Mouse (Mus musculus) liver, embryonic 15.5 days (tissue): ENCODE measurements around the gene Phrf1. TPM values are rescaled to one million over a fixed set of nuclear protein-coding genes. Genes with fewer than 3 reads are reported as not detected.

ENCODE experiments used
- ATAC-seq: fragments of 200-750 bp; cut with Nextera tagmentation; 2 replicates; pipeline ENCODE4 v1.8.0; 2017; ENCODE audit warnings: moderate number of reproducible peaks, mild to moderate bottlenecking, moderate library complexity; ENCODE audit not compliant: insufficient read depth
- H3K27ac ChIP-seq: fragments of 300-500 bp; sonication (generic); replicated peaks from 2 replicates; pipeline ENCODE4 v1.5.1; 2015; ENCODE audit warnings: mild to moderate bottlenecking, inconsistent platforms
- H3K27me3 ChIP-seq: fragments of 300-500 bp; sonication (generic); 2 replicates; pipeline ENCODE4 v1.6.1; 2015; ENCODE audit warnings: mild to moderate bottlenecking, inconsistent platforms
- H3K36me3 ChIP-seq: fragments of 300-500 bp; sonication (generic); replicated peaks from 2 replicates; pipeline ENCODE4 v1.6.1; 2015; ENCODE audit warnings: moderate library complexity, mild to moderate bottlenecking, inconsistent platforms
- H3K4me1 ChIP-seq: fragments of 300-500 bp; sonication (generic); replicated peaks from 2 replicates; pipeline ENCODE4 v1.6.1; 2015; ENCODE audit warnings: inconsistent platforms
- H3K4me2 ChIP-seq: fragments of 300-500 bp; sonication (generic); 2 replicates; pipeline ENCODE4 v1.6.1; 2015; ENCODE audit warnings: moderate library complexity, mild to moderate bottlenecking, inconsistent platforms
- H3K4me3 ChIP-seq: fragments of 300-500 bp; sonication (generic); replicated peaks from 2 replicates; pipeline ENCODE4 v1.5.1; 2015; ENCODE audit warnings: mild to moderate bottlenecking, inconsistent platforms
- H3K9ac ChIP-seq: fragments of 300-500 bp; sonication (generic); 2 replicates; pipeline ENCODE4 v1.6.1; 2015; ENCODE audit warnings: moderate library complexity, mild to moderate bottlenecking, inconsistent platforms
- H3K9me3 ChIP-seq: fragments of 300-500 bp; sonication (generic); replicated peaks from 2 replicates; pipeline ENCODE4 v1.6.1; 2016; ENCODE audit warnings: inconsistent platforms
- WGBS: fragments of 180-500 bp; shearing (Covaris S2); methylation state at CpG from one replicate; pipeline ENCODE4 v1.1.7; 2015; ENCODE audit warnings: mixed read lengths; ENCODE audit not compliant: insufficient replicate concordance; 5-methylcytosine and 5-hydroxymethylcytosine counted together
- polyA plus RNA-seq: library from polyadenylated mRNA; unstranded; fragments of >200 nt; fragmentation: Nextera tagmentation; extraction: Ambion mirVana; gene quantifications from 2 replicates; pipeline ENCODE4 v1.2.1, GENCODE M21; 2015

The Phrf1 gene
- 26.7 and 32.6 TPM in 2 replicates for polyA plus RNA-seq

DNA sequence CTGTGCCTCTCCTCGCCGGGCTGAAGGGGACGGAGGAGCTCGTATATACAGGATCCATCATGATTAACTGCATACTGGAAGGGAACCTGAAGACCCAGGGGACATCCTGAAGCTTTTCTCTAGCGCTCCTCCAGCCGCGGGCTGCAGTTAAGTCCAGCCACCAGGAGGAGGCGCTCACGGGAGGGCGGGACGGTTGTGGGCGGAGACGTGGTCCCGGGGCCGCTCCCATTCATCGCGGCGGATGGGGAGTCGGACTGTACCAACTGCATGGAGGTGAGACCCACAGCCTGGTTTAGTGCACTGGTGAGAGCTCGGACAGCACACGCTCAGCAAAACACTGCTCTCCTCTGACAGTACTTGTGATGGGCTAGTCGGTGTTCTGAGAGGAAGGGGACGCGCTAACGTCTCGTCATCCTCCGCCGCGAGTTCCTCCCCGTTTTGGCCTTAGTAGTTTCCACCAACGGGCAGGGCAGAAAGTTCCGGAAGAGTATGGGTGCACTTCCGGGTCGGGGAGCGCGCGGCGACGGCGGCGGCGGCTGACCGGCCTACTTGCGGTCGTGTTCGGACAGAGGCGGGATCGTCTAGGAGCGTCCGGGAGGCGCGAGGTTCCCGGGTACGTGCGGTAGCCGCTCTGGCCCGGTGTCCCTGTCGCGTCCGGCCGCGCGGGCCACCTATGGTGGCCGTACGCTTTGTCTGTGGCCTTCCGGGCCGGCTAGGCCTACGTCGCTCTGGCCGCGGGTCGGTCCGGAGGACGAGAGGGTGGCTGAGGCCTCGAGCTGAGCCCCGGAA, at the start of gene Phrf1:
TSS of gene Phrf1 (plus strand) at position 506 of the 789 bp plus-strand sequence.
- under 1% methylated on average over 76 of the region's 76 CpGs for WGBS

DNA sequence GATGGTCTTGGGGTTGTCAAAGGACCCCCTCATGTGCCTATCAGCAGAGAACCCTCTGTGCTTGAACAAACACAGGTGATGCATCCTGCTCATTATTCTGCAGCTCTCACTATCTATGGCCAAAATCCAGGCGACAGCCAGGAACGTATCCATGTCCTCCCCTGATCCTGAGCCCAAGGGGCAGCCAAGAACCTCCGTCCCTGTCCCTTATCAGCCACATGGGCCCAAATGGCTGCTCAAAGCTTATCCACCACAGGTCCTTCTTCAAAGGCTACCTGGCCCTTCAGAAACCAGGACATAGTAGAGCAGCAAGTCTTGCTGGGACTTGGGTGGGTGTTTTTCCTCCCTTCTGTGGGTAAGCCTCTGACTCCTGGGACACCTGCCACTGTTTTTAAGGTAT, 40.4 kb upstream of the Phrf1 start:
- H3K4me1 ChIP-seq, result peaks cover 21% of the 10 kb centered on the region
- no peak overlapping the region for H3K9ac ChIP-seq
- H3K9me3 ChIP-seq, result no peaks in the 10 kb centered on the region
- no peak overlapping the region for H3K4me3 ChIP-seq
- no peak overlapping the region for H3K4me2 ChIP-seq
- WGBS, result 65% methylated on average over 3 of the region's 3 CpGs
- no peak for ATAC-seq
- peaks cover 40% of the 10 kb centered on the region for H3K36me3 ChIP-seq
- no peak overlapping the region for H3K27ac ChIP-seq
- H3K27me3 ChIP-seq, result no peaks in the 10 kb centered on the region

More for the DNA sequence above, at the start of gene Phrf1:
- H3K27me3 ChIP-seq, result no peaks in the 10 kb centered on the region
- peak within 1 kb of the TSS; percentile 71 for H3K4me3 ChIP-seq
- peak; percentile 90 for ATAC-seq
- H3K9ac ChIP-seq, result peak within 1 kb of the TSS; percentile 85
- peak within 1 kb of the TSS; percentile 72 for H3K4me2 ChIP-seq
- H3K9me3 ChIP-seq, result no peaks in the 10 kb centered on the region
- H3K4me1 ChIP-seq, result peaks cover 26% of the 10 kb centered on the region
- H3K27ac ChIP-seq, result peak within 1 kb of the TSS; percentile 91
- peaks cover 31% of the 10 kb centered on the region for H3K36me3 ChIP-seq

DNA sequence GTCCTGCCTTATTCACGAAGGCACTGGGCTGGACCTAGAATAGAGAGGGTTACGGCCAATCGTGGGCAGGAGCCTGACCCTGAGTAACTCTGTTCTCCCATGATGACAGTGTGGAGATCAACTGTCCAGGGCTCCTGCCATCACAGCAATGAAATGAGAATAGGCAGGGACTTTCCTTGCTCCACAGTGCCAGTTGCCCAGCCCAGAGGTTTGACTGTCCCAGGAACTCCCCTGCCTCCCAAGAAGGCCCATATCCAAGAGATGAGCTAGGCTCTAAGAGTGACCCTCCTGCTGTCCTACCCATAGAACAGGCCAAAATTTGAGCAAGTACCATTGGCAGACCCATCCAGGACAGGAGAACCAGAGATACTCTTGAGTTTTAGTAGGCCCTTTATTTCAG, 39.9 kb upstream of the Phrf1 start:
- Histone ChIP-seq H3K4me1 (peaks cover 23% of the 10 kb centered on the region), H3K27ac (no peak overlapping the region), H3K9me3 (no peaks in the 10 kb centered on the region), H3K4me2 (no peak overlapping the region), H3K9ac (no peak overlapping the region), H3K27me3 (no peaks in the 10 kb centered on the region), H3K36me3 (peaks cover 40% of the 10 kb centered on the region), H3K4me3 (no peak overlapping the region)
- ATAC-seq, result no peak
- 76% methylated on average over 3 of the region's 3 CpGs for WGBS

DNA sequence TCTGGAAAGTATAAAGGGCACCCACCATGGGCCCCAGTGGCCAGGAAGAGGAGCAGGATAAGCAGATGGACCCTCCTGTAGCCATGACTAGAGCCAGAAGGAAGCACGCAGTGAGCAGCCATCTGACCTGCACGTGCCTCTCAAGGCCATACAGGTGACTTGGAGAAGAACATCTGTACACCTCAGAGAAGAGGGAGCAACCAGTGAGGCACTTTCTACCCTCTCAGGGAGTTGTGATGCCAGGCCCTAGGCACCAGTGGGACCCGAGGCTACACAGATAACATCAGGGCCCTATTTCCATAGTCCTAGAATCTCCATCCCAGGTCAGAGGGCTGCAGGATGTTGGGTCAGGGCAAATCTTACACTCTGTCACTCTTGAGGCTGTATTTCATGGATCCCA, 38.4 kb upstream of the Phrf1 start:
- Histone ChIP-seq H3K27ac (no peak overlapping the region), H3K36me3 (peaks cover 40% of the 10 kb centered on the region), H3K9ac (no peak overlapping the region), H3K4me3 (no peak overlapping the region), H3K4me1 (peaks cover 36% of the 10 kb centered on the region), H3K4me2 (no peak overlapping the region), H3K27me3 (no peaks in the 10 kb centered on the region), H3K9me3 (no peaks in the 10 kb centered on the region)
- WGBS, result 76% methylated on average over 3 of the region's 3 CpGs
- ATAC-seq, result no peak

DNA sequence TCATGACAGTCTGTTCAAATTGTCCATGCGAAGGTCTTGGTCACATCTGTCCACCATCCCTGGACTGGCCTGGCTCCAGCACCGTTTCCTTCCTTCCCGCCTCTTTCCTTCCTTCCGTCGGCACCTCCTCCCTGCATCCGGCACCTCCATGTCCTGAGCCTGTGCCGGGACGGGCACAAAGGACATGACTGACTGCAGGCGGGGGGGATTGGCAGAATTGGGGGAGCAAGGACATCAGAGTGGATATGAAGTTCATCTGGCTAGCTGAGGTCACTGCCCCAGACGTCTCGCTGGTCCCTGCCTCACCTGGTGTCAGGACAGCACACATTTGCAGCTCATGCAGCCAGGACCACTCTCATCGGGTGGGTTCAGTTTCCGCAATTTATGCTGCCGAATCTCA, 37.5 kb upstream of the Phrf1 start:
- H3K36me3 ChIP-seq, result peaks cover 40% of the 10 kb centered on the region
- H3K27ac ChIP-seq, result no peak overlapping the region
- H3K27me3 ChIP-seq, result no peaks in the 10 kb centered on the region
- 90% methylated on average over 14 of the region's 14 CpGs for WGBS
- no peak overlapping the region for H3K9ac ChIP-seq
- peaks cover 44% of the 10 kb centered on the region for H3K4me1 ChIP-seq
- no peaks in the 10 kb centered on the region for H3K9me3 ChIP-seq
- no peak overlapping the region for H3K4me3 ChIP-seq
- no peak for ATAC-seq
- H3K4me2 ChIP-seq, result no peak overlapping the region

DNA sequence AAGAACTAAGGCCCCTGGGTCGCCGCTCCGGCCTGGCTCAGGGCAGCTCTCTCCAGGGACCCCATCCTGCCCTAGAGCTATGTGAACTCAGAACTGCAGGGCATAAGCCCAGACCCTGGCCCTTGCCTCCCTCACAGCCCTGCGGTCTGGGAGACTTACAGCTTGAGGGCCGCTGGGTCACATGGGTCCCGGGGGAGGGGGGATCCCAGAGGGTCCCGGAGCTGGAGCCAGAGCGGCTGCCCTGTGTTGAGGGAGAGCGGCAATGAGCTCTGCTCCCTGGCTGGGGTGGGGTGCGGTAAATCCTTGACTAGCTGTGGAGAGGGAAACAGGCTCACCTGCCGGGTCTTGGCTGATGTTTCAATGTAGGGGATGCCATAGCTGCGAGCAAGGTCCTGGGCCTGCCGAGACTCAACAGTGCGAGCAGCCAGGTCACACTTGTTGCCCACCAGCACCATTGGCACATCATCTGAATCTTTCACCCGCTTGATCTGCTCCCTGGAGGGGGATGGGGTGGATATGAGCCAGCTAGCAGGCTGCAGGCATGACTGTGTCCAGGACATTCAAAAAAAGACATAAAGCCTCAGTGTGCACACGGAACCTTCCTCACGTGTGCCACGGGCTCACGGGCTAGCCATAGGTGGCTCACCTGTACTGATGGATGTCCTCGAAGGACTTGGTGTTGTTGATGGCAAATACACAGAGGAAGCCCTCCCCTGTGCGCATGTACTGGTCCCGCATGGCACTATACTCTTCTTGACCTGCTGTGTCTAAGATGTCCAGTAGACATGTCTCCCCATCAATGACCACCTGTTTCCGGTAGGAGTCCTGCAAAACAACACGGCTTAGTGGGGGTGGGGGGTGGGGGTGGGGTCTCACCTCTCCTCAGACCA, 36.5 kb upstream of the Phrf1 start:
- no peak for ATAC-seq
- Histone ChIP-seq H3K9ac (peak overlapping the region; percentile 99), H3K9me3 (no peaks in the 10 kb centered on the region), H3K4me2 (peak overlapping the region; percentile 96), H3K27me3 (no peaks in the 10 kb centered on the region), H3K36me3 (peaks cover 40% of the 10 kb centered on the region), H3K4me1 (peaks cover 54% of the 10 kb centered on the region), H3K4me3 (peak overlapping the region; percentile 91), H3K27ac (0 out of 2 replicates have a peak overlapping the region, but pooled peaks have one; percentile 91)
- 90% methylated on average over 24 of the region's 24 CpGs for WGBS

DNA sequence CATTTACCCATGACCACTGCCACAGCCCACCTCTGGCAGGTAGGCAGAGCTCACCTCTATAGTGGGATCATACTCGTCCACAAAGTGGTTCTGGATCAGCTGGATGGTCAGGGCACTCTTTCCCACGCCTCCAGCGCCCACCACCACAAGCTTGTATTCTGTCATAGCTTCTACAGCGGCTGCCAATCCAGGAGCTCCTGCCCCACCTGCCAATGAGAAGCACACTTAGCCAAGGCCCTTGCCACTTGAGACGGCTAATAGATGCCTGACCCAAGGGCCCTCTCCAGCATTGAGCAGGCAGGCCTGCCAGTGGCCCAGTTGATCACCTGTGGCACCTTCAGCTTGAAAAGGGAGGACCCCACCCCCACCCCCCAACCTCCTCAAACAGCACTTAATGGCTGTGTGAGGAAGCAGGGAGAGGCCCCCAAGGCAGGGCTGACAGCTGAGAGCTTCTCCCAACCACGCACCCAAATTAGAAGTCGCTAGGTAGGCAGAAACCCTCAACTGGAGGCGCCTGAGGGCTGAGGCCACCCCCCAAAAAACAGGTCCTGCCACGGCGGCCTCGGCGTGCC, 35.7 kb upstream of the Phrf1 start:
- Histone ChIP-seq H3K4me1 (peaks cover 62% of the 10 kb centered on the region), H3K36me3 (peaks cover 40% of the 10 kb centered on the region), H3K9me3 (no peaks in the 10 kb centered on the region), H3K27me3 (no peaks in the 10 kb centered on the region), H3K9ac (peak overlapping the region; percentile 99), H3K4me3 (peak overlapping the region; percentile 91), H3K27ac (peak overlapping the region; percentile 91), H3K4me2 (peak overlapping the region; percentile 96)
- 20% methylated on average over 12 of the region's 12 CpGs for WGBS
- ATAC-seq, result no peak

DNA sequence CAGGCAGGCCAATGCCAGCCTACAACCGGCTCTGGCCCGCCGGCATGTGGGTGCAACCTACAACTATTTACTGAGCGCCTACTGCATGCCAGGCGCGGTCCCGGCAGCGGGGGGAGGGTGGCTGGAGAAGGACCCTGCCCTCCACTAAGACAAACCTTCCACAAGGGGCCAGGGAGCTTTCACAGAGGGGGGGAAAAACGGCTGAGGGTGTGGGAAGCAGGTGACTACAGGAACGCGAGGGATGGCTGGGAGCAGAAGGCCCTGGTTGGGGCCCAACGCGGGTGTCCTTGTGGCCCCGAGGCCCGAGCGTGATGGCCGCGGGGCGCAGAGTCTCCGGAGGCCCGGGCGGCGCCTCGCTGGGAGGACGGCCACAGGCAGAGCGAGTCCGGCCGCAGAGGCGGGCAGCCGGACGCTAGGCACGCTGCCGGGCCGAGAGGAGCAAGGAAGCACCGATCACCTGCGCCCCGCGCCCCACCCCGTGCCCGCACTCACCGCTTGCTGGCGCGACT, 35.2 kb upstream of the Phrf1 start:
- ATAC-seq, result peak; percentile 35
- H3K9ac ChIP-seq, result peak overlapping the region; percentile 99
- no peaks in the 10 kb centered on the region for H3K9me3 ChIP-seq
- peak overlapping the region; percentile 96 for H3K4me2 ChIP-seq
- peak overlapping the region; percentile 91 for H3K27ac ChIP-seq
- 1% methylated on average over 43 of the region's 43 CpGs for WGBS
- H3K36me3 ChIP-seq, result peaks cover 40% of the 10 kb centered on the region
- no peaks in the 10 kb centered on the region for H3K27me3 ChIP-seq
- H3K4me3 ChIP-seq, result peak overlapping the region; percentile 91
- H3K4me1 ChIP-seq, result peaks cover 67% of the 10 kb centered on the region

DNA sequence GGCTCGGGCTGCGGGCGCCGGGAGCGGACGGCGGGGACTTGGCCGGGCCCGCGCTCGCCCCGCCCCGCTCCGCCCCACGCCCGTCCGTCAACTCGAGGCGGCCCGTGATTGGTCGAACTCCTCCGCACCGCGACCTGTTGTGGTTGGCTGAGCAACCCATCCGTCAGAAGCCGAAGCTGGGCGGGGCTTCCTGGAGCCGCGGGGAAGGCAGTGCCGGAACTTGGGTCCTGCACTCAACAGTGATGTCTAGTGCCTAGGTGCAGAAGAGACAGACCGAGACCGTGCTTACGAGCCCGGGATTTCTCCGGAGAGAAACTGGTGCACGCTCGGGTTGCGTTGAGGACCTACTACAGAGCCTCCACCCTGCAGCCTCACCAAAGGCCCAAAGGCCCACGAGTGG, 34.6 kb upstream of the Phrf1 start, which contains the start of the genes Hras and Lrrc56:
TSS of gene Hras (minus strand) at position 58 of the 400 bp plus-strand sequence.
TSS of gene Lrrc56 (plus strand) at position 210 of the 400 bp plus-strand sequence.
- peaks cover 38% of the 10 kb centered on the region for H3K36me3 ChIP-seq
- H3K4me2 ChIP-seq, result peak within 1 kb of the TSS; percentile 96
- WGBS, result under 1% methylated on average over 31 of the region's 39 CpGs
- no peaks in the 10 kb centered on the region for H3K27me3 ChIP-seq
- H3K4me1 ChIP-seq, result peaks cover 73% of the 10 kb centered on the region
- ATAC-seq, result peak; percentile 91
- peak within 1 kb of the TSS; percentile 94 for H3K27ac ChIP-seq
- peak within 1 kb of the TSS; percentile 99 for H3K9ac ChIP-seq
- H3K4me3 ChIP-seq, result peak within 1 kb of the TSS; percentile 91
- no peaks in the 10 kb centered on the region for H3K9me3 ChIP-seq

DNA sequence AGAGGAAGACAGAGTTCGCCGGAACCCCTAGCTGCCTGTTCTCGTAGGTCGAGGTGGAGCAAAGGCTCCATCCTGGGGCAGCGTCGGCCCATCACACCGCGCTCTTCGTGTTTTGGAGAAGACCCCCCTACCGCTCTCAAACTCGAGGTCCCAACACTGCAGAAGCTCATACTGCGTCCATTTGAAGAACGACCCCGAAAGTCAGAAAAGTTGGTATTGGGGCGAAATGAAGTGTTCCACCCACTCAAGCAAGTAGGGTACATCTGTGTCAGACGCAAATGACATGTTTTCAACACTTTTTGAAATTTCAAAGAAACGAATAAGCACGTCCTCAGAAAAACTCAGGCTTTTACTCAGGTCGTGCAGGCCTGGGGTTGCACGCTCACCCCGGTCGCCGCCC, 34.2 kb upstream of the Phrf1 start:
- no peaks in the 10 kb centered on the region for H3K9me3 ChIP-seq
- H3K9ac ChIP-seq, result peak overlapping the region; percentile 78
- peak overlapping the region; percentile 94 for H3K27ac ChIP-seq
- peak overlapping the region; percentile 91 for H3K4me3 ChIP-seq
- peak overlapping the region; percentile 96 for H3K4me2 ChIP-seq
- no peaks in the 10 kb centered on the region for H3K27me3 ChIP-seq
- WGBS, result under 1% methylated on average over 23 of the region's 23 CpGs
- no peak for ATAC-seq
- peaks cover 77% of the 10 kb centered on the region for H3K4me1 ChIP-seq
- H3K36me3 ChIP-seq, result peaks cover 33% of the 10 kb centered on the region
